Comparison of ENCODE assay signal across 8 mouse cellular contexts in genomic region chr15:100422899-100423860, GRCm38 (mm10). TPM values are rescaled to one million over a fixed set of nuclear protein-coding genes. Genes with fewer than 3 reads are reported as not detected.
DNase-seq lines count a peak whose midpoint lies in the region; ATAC-seq and TF ChIP-seq lines count a peak whose summit lies in the region.

No protein-coding gene starts in this region.

- H3K4me1 ChIP-seq in hindbrain, postnatal 0 days (ENCODE audit: insufficient read depth, low read length), result peaks cover 17% of the 10 kb centered on the region; the same call in 1 of the 2 replicates

- no peaks in the 10 kb centered on the region for H3K27me3 ChIP-seq in hindbrain, postnatal 0 days (ENCODE audit: insufficient read depth, low read length)

- TF ChIP-seq CTCF in hindbrain, postnatal 0 days (IDR thresholded peaks at IDR 0.05; ENCODE audit: low read depth), result no peak
- no peak for TF ChIP-seq CTCF in left cerebral cortex, adult 2 months (IDR thresholded peaks at IDR 0.05)

- DNase-seq in T-cell, adult 2 months (ENCODE audit: low spot score), result peak; percentile 85
- peak; percentile 94 to 97 for DNase-seq in cerebellum, postnatal 36 days
- peak; percentile 97 for DNase-seq in gastrocnemius, adult 18-20 months (ENCODE audit: low spot score)
- peak; percentile 96 for DNase-seq in hindbrain, postnatal 0 days (ENCODE audit: low spot score)
- peak; percentile 96 to 97 for DNase-seq in left cerebral cortex, adult 2 months (ENCODE audit: extremely low spot score in 1 of 2, low spot score in 2 of 2)
- DNase-seq in right cerebral cortex, adult 2 months (ENCODE audit: low spot score in 2 of 2), result peak; percentile 96
- peak; percentile 97 for DNase-seq in urinary bladder, postnatal 14 days (ENCODE audit: low spot score)

- peak overlapping the region; percentile 97 for H3K4me2 ChIP-seq in hindbrain, postnatal 0 days (ENCODE audit: low read depth, low read length)

- intact Hi-C loops in left cerebral cortex, adult 2 months (cut with DNase I), result loop anchor here (2.0 kb wide), 1 partner anchor 20 kb away; no protein-coding TSS in a partner anchor

- peak overlapping the region; percentile 90 for H3K4me3 ChIP-seq in hindbrain, postnatal 0 days (ENCODE audit: low read length)
- peak overlapping the region; percentile 92 for H3K4me3 ChIP-seq in left cerebral cortex, adult 2 months

- H3K27ac ChIP-seq in hindbrain, postnatal 0 days, result peak overlapping the region; percentile 54
- H3K27ac ChIP-seq in left cerebral cortex, adult 2 months, result peak overlapping the region; percentile 78

- no peaks in the 10 kb centered on the region for H3K9me3 ChIP-seq in hindbrain, postnatal 0 days (ENCODE audit: low read length)

- H3K36me3 ChIP-seq in hindbrain, postnatal 0 days (ENCODE audit: insufficient read depth, low read length), result no peaks in the 10 kb centered on the region

- peak; percentile 98 for ATAC-seq in hindbrain, postnatal 0 days
- peak; percentile 94 for ATAC-seq in megakaryocyte, adult 5-6 weeks (ENCODE audit: poor library complexity, severe bottlenecking)

- peak overlapping the region; percentile 91 for H3K9ac ChIP-seq in hindbrain, postnatal 0 days (replicated peaks; ENCODE audit: low read length)

- 2% methylated on average over 65 of the region's 65 CpGs for WGBS in hindbrain, postnatal 0 days

RNA-seq across cellular contexts. Expression of gene Gm5475, which starts 1.2 kb away (rescaled TPM):
- total RNA-seq in gastrocnemius, adult 18-20 months (2021), result under 1 TPM in 1 of 2 experiments, not detected in 1; 0.09 TPM
- total RNA-seq in hindbrain, postnatal 0 days (2014; rRNA removed), result not detected in 2 replicates
- 0.10 and 0.19 TPM in 2 replicates for polyA plus RNA-seq in hindbrain, postnatal 0 days (2015; fragmentation: Nextera tagmentation; extraction: Ambion mirVana)
- not detected for total RNA-seq in left cerebral cortex, adult 2 months (2021)
- not detected in 2 replicates for total RNA-seq in megakaryocyte, adult 5-6 weeks (2015)
- total RNA-seq in megakaryocyte, adult 5-6 weeks (2017), result not detected in 2 replicates

RNA-seq across cellular contexts. Expression of gene Slc11a2, which starts 1.7 kb away (rescaled TPM):
- total RNA-seq in gastrocnemius, adult 18-20 months (2021), result 10 to 100 TPM; 34.5 to 40.0 TPM
- 25.1 and 40.1 TPM in 2 replicates for total RNA-seq in hindbrain, postnatal 0 days (2014; rRNA removed)
- 14.5 and 18.5 TPM in 2 replicates for polyA plus RNA-seq in hindbrain, postnatal 0 days (2015; fragmentation: Nextera tagmentation; extraction: Ambion mirVana)
- total RNA-seq in left cerebral cortex, adult 2 months (2021), result 10 to 100 TPM; 60.0 to 70.8 TPM
- total RNA-seq in megakaryocyte, adult 5-6 weeks (2015), result 5.0 and 5.3 TPM in 2 replicates
- total RNA-seq in megakaryocyte, adult 5-6 weeks (2017), result 3.1 and 6.0 TPM in 2 replicates

RNA-seq across cellular contexts. Expression of gene Letmd1, which starts 45.6 kb away (rescaled TPM):
- 1 to 10 TPM; 6.7 to 7.5 TPM for total RNA-seq in gastrocnemius, adult 18-20 months (2021)
- total RNA-seq in hindbrain, postnatal 0 days (2014; rRNA removed), result 79.5 and 88.6 TPM in 2 replicates
- 44.7 and 45.6 TPM in 2 replicates for polyA plus RNA-seq in hindbrain, postnatal 0 days (2015; fragmentation: Nextera tagmentation; extraction: Ambion mirVana)
- total RNA-seq in left cerebral cortex, adult 2 months (2021), result 10 to 100 TPM; 59.6 to 62.1 TPM
- 15.2 and 17.2 TPM in 2 replicates for total RNA-seq in megakaryocyte, adult 5-6 weeks (2015)
- 8.8 and 15.5 TPM in 2 replicates for total RNA-seq in megakaryocyte, adult 5-6 weeks (2017)

RNA-seq across cellular contexts. Expression of gene Higd1c, which starts 58.8 kb away (rescaled TPM):
- total RNA-seq in gastrocnemius, adult 18-20 months (2021), result not detected
- total RNA-seq in hindbrain, postnatal 0 days (2014; rRNA removed), result not detected in 2 replicates
- polyA plus RNA-seq in hindbrain, postnatal 0 days (2015; fragmentation: Nextera tagmentation; extraction: Ambion mirVana), result not detected in 2 replicates
- total RNA-seq in left cerebral cortex, adult 2 months (2021), result not detected
- total RNA-seq in megakaryocyte, adult 5-6 weeks (2015), result not detected in 2 replicates
- total RNA-seq in megakaryocyte, adult 5-6 weeks (2017), result not detected in 2 replicates

Comparison
In these comparisons a context has a peak if more than half of its experiments do, and no peak if none do; other contexts are left out.
1. Peak in every context shown above with its lines: DNase-seq, ATAC-seq, H3K4me3 ChIP-seq and H3K27ac ChIP-seq.